Mouse (Mus musculus) midbrain, embryonic 16.5 days (tissue): ENCODE data around the gene Prrt3. TPM values are rescaled to one million over a fixed set of nuclear protein-coding genes. Genes with fewer than 3 reads are reported as not detected.
A peak's percentile ranks its signal among the peaks of the same experiment; 100 is the strongest.

ENCODE experiments used
- ATAC-seq: fragments of 200-750 bp; cut with Nextera tagmentation; 2 replicates; pipeline ENCODE4 v1.8.0; 2017; ENCODE audit warnings: moderate TSS enrichment
- H3K27ac ChIP-seq: fragments of 300-500 bp; sonication (generic); 2 replicates; pipeline ENCODE4 v1.5.1; 2014; ENCODE audit warnings: mild to moderate bottlenecking, low read length, mixed read lengths
- H3K27me3 ChIP-seq: fragments of 300-500 bp; sonication (generic); 2 replicates; pipeline ENCODE4 v1.6.1; 2014; ENCODE audit warnings: low read depth, low read length, mixed read lengths; ENCODE audit not compliant: control insufficient read depth, insufficient read depth
- H3K36me3 ChIP-seq: fragments of 300-500 bp; sonication (generic); 2 replicates; pipeline ENCODE4 v1.6.1; 2014; ENCODE audit warnings: mild to moderate bottlenecking, low read length, moderate library complexity, mixed read lengths; ENCODE audit not compliant: control insufficient read depth, insufficient read depth
- H3K4me1 ChIP-seq: fragments of 300-500 bp; sonication (generic); 2 replicates; pipeline ENCODE4 v1.6.1; 2014; ENCODE audit warnings: mild to moderate bottlenecking, low read length, mixed read lengths; ENCODE audit not compliant: control insufficient read depth, insufficient read depth
- H3K4me2 ChIP-seq: fragments of 300-500 bp; sonication (generic); 2 replicates; pipeline ENCODE4 v1.6.1; 2014; ENCODE audit warnings: mild to moderate bottlenecking, low read length, mixed read lengths
- H3K4me3 ChIP-seq: fragments of 300-500 bp; sonication (generic); 2 replicates; pipeline ENCODE4 v1.5.1; 2014; ENCODE audit warnings: low read depth, mild to moderate bottlenecking, low read length, moderate library complexity, mixed read lengths
- H3K9ac ChIP-seq: fragments of 300-500 bp; sonication (generic); 2 replicates; pipeline ENCODE4 v1.6.1; 2014; ENCODE audit warnings: low read depth, low read length, mixed read lengths
- H3K9me3 ChIP-seq: fragments of 300-500 bp; sonication (generic); replicated peaks from 2 replicates; pipeline ENCODE4 v1.6.1; 2014; ENCODE audit warnings: mild to moderate bottlenecking, low read length, mixed read lengths; ENCODE audit not compliant: control insufficient read depth, poor library complexity, severe bottlenecking
- WGBS: fragments of 180-500 bp; shearing (Covaris S2); extraction: QIAGEN DNeasy Blood & Tissue Kit; methylation state at CpG from one replicate; pipeline ENCODE4 v1.1.7; 2014; 5-methylcytosine and 5-hydroxymethylcytosine counted together
- polyA plus RNA-seq: library from polyadenylated mRNA; unstranded; fragments of >200 nt; fragmentation: Nextera tagmentation; extraction: Ambion mirVana; gene quantifications from 2 replicates; pipeline ENCODE4 v1.2.1, GENCODE M21; 2015

The Prrt3 gene
- polyA plus RNA-seq, 1 experiment from 2014 or later, result 14.4 TPM

DNA sequence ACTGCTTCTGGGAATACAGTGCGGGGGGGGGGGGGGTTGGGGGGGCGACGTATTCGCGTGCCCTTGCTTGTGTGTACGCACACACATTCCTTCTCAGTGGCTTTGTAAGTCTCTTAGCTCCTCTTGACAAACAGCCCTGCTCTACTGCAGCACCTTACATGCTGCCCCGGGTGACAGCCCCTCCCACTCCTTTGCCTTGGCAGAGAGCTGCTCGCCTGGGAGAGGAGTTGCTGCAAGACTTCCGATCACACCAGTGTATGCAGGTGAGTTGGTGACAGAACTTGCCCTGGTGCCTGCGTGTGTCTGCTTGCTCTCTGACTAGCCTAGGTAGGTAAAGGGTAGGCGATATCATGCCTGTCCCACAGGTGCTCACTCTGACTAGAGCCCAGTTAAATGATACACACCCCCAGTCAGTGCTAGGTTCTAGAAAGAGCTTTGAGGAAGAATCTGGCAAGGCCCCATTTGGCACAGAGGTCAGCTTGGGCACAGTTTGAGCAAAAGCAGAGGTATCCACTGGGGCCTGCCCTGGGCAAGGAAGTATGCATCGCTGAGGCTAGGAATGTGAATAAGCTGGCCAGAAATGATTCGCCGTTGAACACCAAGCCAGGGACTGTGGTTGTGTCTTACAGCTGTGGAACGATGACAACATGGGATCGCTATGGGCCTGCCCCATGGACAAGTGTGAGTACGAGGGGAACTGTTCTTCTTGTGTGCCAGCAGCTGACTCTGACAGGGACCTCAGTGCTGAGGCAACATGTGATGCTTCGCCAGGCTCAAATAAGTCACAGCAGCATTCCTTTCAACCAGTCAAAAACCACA is 21.0 kb downstream of the Prrt3 start:
- no peak overlapping the region for H3K9ac ChIP-seq
- H3K36me3 ChIP-seq, result no peaks in the 10 kb centered on the region
- H3K27me3 ChIP-seq, result no peaks in the 10 kb centered on the region; the same call in 1 of the 2 replicates
- 68% methylated on average over 18 of the region's 18 CpGs for WGBS
- H3K4me1 ChIP-seq, result peaks cover 22% of the 10 kb centered on the region
- H3K4me2 ChIP-seq, result no peak overlapping the region
- no peak overlapping the region for H3K4me3 ChIP-seq
- no peak for ATAC-seq
- H3K9me3 ChIP-seq, result no peaks in the 10 kb centered on the region
- H3K27ac ChIP-seq, result no peak overlapping the region

DNA sequence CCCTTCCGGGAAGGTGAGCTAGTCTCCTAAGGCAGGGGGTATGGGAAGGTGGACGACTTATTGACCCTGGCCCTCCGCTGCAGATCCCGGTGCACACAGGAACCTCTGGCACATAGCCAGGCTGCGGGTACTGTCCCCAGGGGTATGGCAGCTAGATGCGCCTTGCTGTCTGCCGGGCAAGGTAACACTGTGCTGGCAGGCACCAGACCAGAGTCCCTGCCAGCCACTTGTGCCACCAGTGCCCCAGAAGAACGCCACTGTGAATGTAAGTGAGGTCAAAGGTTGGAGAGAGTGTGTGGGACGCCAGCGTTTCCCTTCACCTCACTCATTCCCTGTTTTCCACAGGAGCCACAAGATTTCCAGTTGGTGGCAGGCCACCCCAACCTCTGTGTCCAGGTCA is 22.8 kb downstream of the Prrt3 start:
- ATAC-seq, result no peak

DNA sequence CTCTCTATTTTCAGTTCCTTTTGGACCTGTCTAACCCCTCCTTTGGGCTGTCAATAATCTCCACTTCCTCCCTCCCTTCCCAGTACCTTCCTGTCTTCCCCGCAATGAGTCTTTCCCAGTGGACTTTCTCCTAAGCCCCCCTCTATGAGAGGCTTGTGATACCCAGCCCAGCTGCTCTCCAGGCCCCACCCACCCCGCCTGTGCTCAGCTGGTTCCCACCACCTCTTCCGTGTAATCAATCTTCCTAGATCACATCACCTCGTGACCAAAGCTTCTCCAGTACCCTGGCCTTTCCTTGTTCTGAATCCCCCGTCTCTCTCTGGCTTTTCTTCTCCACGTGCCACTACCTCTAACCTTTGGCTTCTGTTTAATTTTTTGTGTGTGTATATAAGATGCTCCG is 24.4 kb downstream of the Prrt3 start:
- no peaks in the 10 kb centered on the region for H3K36me3 ChIP-seq
- no peak overlapping the region for H3K4me2 ChIP-seq
- no peak for ATAC-seq
- no peak overlapping the region for H3K9ac ChIP-seq
- H3K27ac ChIP-seq, result no peak overlapping the region
- H3K27me3 ChIP-seq, result no peaks in the 10 kb centered on the region; the same call in 1 of the 2 replicates
- peaks cover 6% of the 10 kb centered on the region; the same call in 1 of the 2 replicates for H3K4me1 ChIP-seq
- 61% methylated on average over 7 of the region's 7 CpGs for WGBS
- H3K4me3 ChIP-seq, result no peak overlapping the region
- no peaks in the 10 kb centered on the region for H3K9me3 ChIP-seq

More for the DNA sequence above, 22.8 kb downstream of the Prrt3 start:
- H3K36me3 ChIP-seq, result no peaks in the 10 kb centered on the region
- H3K27ac ChIP-seq, result no peak overlapping the region
- no peaks in the 10 kb centered on the region for H3K9me3 ChIP-seq
- 84% methylated on average over 10 of the region's 10 CpGs for WGBS
- no peak overlapping the region for H3K9ac ChIP-seq
- no peak overlapping the region for H3K4me3 ChIP-seq
- peaks cover 8% of the 10 kb centered on the region; the same call in 1 of the 2 replicates for H3K4me1 ChIP-seq
- H3K4me2 ChIP-seq, result no peak overlapping the region
- no peaks in the 10 kb centered on the region; the same call in 1 of the 2 replicates for H3K27me3 ChIP-seq

- no peak overlapping the region for H3K9ac ChIP-seq
- H3K4me1 ChIP-seq, result peaks cover 7% of the 10 kb centered on the region; the same call in 1 of the 2 replicates
- no peak for ATAC-seq
- peaks cover 16% of the 10 kb centered on the region for H3K27me3 ChIP-seq
- H3K4me2 ChIP-seq, result no peak overlapping the region
- H3K9me3 ChIP-seq, result no peaks in the 10 kb centered on the region
- WGBS, result 80% methylated on average over 6 of the region's 6 CpGs
- H3K4me3 ChIP-seq, result no peak overlapping the region
- no peak overlapping the region for H3K27ac ChIP-seq
- H3K36me3 ChIP-seq, result no peaks in the 10 kb centered on the region
Observed at GRCm38 (mm10) chr6:113473715-113474114, 28.0 kb downstream of the Prrt3 start.

DNA sequence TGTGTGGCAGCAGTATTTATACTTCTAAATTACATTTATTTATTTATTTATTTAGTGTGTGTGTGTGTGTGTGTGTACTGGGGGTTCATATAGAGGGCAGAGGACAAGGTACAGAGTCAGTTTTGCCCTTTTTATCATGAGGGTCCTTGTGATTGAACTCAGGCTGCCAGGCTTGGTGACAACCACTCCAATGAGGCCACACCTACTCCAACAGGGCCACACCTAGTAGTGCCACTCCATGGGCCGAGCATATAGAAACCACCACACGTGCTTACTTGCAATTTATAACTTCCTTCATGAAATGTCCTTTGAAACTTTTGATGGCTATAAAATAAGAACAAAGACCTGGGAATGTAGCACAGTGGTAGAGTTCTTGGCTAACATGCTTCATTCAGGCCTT is 28.5 kb downstream of the Prrt3 start:
- Histone ChIP-seq H3K4me2 (no peak overlapping the region), H3K4me3 (no peak overlapping the region), H3K27ac (no peak overlapping the region), H3K9me3 (no peaks in the 10 kb centered on the region), H3K36me3 (no peaks in the 10 kb centered on the region), H3K4me1 (peaks cover 7% of the 10 kb centered on the region; the same call in 1 of the 2 replicates), H3K9ac (no peak overlapping the region), H3K27me3 (peaks cover 16% of the 10 kb centered on the region)
- ATAC-seq, result no peak
- 81% methylated on average over 2 of the region's 2 CpGs for WGBS

DNA sequence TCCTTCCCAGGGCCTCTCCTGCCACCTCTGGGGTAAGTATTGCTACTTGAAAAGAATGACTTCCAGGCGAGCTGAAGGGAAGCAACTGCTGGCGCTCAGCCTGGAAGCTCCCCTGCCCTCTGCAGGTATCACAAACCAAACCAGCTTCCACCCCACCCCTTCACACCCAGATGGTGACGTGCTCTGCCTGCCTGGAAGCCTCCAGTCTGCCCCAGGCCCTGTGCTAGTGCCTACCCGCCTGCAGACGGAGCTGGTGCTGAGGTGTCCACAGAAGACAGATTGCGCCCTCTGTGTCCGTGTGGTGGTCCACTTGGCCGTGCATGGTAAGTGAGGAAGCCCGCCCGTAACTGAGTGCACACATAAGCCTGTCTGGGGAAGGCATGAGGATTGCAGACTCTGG is 29.7 kb downstream of the Prrt3 start:
- peaks cover 16% of the 10 kb centered on the region for H3K27me3 ChIP-seq
- no peaks in the 10 kb centered on the region for H3K36me3 ChIP-seq
- no peak overlapping the region for H3K27ac ChIP-seq
- 67% methylated on average over 10 of the region's 10 CpGs for WGBS
- ATAC-seq, result no peak
- H3K9ac ChIP-seq, result no peak overlapping the region
- H3K4me2 ChIP-seq, result no peak overlapping the region
- peaks cover 7% of the 10 kb centered on the region; the same call in 1 of the 2 replicates for H3K4me1 ChIP-seq
- no peaks in the 10 kb centered on the region for H3K9me3 ChIP-seq
- H3K4me3 ChIP-seq, result no peak overlapping the region

- Histone ChIP-seq H3K27me3 (peaks cover 16% of the 10 kb centered on the region), H3K36me3 (no peaks in the 10 kb centered on the region), H3K4me2 (no peak within 1 kb of the TSS), H3K4me1 (peaks cover 7% of the 10 kb centered on the region; the same call in 1 of the 2 replicates), H3K9ac (no peak within 1 kb of the TSS), H3K27ac (no peak within 1 kb of the TSS), H3K4me3 (no peak within 1 kb of the TSS), H3K9me3 (no peaks in the 10 kb centered on the region)
- ATAC-seq, result no peak
- WGBS, result 14% methylated on average over 12 of the region's 12 CpGs
Observed at GRCm38 (mm10) chr6:113471297-113471936, 30.3 kb downstream of the Prrt3 start, which contains the start of gene Il17rc. Gene Il17rc, plus strand, starts transcription at chr6:113471427.

DNA sequence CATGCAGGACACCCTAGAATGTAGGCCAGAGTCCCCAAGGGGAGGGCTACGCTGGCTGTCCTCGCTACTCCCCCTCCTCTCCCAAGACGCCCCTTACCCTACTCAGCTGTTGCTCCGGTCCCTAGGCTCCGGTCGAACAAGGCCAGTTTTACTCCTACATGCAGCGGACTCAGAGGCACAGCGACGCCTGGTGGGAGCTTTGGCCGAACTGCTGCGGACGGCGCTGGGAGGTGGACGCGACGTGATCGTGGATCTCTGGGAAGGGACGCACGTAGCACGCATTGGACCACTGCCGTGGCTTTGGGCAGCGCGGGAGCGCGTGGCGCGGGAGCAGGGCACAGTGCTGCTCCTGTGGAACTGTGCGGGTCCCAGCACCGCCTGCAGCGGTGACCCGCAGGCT is 32.3 kb downstream of the Prrt3 start:
- under 1% methylated on average over 31 of the region's 31 CpGs for WGBS
- peak; percentile 79 for ATAC-seq
- peaks cover 16% of the 10 kb centered on the region for H3K27me3 ChIP-seq

GRCm38 (mm10) chr6:113469021-113469420 is 32.7 kb downstream of the Prrt3 start:
- Histone ChIP-seq H3K9me3 (no peaks in the 10 kb centered on the region), H3K4me2 (peak overlapping the region; percentile 69), H3K4me3 (peak overlapping the region; percentile 41), H3K27me3 (peaks cover 16% of the 10 kb centered on the region), H3K9ac (peak overlapping the region; percentile 59; the same call in 1 of the 2 replicates), H3K4me1 (peaks cover 7% of the 10 kb centered on the region; the same call in 1 of the 2 replicates), H3K27ac (no peak overlapping the region), H3K36me3 (no peaks in the 10 kb centered on the region)
- 13% methylated on average over 9 of the region's 9 CpGs for whole genome bisulfite sequencing
- ATAC-seq, result peak; percentile 76

More for the DNA sequence above, 32.3 kb downstream of the Prrt3 start:
- peaks cover 7% of the 10 kb centered on the region; the same call in 1 of the 2 replicates for H3K4me1 ChIP-seq
- H3K9ac ChIP-seq, result peak overlapping the region; percentile 59
- peak overlapping the region; percentile 41 for H3K4me3 ChIP-seq
- no peak overlapping the region for H3K27ac ChIP-seq
- H3K9me3 ChIP-seq, result no peaks in the 10 kb centered on the region
- no peaks in the 10 kb centered on the region for H3K36me3 ChIP-seq
- H3K4me2 ChIP-seq, result peak overlapping the region; percentile 69
